Mouse (Mus musculus) megakaryocyte, embryonic 14.5 days (primary cell): ENCODE measurements around the gene Tm9sf1.

ENCODE experiments used
- FLI1 ChIP-seq: IDR thresholded peaks from 2 replicates; pipeline ENCODE4 v1.6.1; 2012; ENCODE audit warnings: low read length, inconsistent platforms, mixed read lengths
- GATA1 ChIP-seq: IDR thresholded peaks from 3 replicates; pipeline ENCODE4 v1.6.1; 2012; ENCODE audit warnings: mixed read lengths, low read length, inconsistent platforms, borderline replicate concordance

- no peak for TF ChIP-seq GATA1
- TF ChIP-seq FLI1, result no peak
These were observed 37.7 kb downstream of the Tm9sf1 start for GRCm38 (mm10) chr14:55605743-55606459.
